Mouse (Mus musculus): ENCODE results near the gene Itga2b.

GRCm38 (mm10) chr11:102479581-102479980, 9.7 kb upstream of the Itga2b start:
- no peak for TF ChIP-seq CTCF (IDR thresholded peaks at IDR 0.05; ENCODE audit: control insufficient read depth, insufficient read depth, insufficient replicate concordance, low read depth, low read length)
- no peak for TF ChIP-seq POLR2A (IDR thresholded peaks at IDR 0.05; ENCODE audit: control insufficient read depth, low read depth, low read length)
